Mouse (Mus musculus): ENCODE results near the gene Flt3l.

Flt3l gene

DNA sequence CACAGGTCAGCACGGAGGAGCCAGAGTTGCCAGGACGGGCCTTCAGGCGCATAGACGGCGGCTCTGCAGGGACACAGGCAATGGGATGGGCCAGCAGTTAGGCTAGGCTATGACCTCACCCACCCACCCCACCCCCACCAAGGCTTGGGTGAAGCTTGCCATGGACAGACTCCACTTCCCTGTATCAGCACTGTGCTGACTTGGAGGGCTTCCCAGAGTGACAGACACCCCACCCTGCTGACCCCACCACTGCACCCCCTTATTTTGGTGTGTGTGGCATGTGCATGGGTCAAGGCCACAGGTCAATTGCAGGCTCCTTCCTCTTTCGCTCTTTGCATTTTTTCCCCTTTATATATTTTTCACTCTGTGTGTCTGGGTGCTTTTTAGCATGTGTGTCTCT is 40.9 kb downstream of the Flt3l start:
- DNase-seq (ENCODE audit: low spot score) = no peak

DNA sequence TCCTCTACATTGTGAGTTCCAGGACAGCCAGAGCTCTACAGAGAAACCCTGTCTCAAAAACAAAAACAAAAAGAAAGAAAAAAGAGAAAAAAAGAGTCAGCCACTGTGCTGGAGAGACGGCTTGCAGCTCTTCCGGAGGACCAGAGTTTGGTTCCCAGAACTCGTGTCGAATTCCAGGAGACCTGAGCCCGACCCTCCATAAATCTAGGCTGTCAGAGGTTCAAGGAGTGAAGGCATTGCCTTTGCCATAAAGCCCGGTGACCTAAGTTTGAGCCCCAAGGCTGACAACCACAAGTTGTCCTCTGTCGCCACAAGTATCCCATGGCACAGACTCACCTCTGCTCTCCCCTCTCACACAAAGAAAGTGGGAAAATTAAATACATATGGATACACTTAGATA is 42.1 kb downstream of the Flt3l start:
- no peak for DNase-seq (ENCODE audit: low spot score)

DNA sequence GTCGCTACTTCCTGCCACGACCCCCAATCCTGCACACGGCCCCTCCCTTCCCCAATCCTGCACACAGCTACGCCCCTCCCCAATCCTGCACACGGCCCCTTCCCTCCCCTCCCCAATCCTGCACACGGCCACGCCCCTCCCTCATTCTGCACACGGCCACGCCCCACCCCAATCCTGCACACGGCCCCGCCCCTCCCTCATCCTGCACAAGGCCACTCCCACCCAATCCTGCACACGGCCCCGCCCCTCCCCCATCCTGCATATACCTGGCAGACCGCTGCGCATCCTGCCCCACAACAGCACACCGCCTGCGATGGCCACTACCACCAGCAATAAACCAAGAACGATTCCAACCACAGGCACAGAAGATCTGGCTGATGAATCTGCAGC is 42.7 kb downstream of the Flt3l start:
- no peak for DNase-seq (ENCODE audit: low spot score)

DNA sequence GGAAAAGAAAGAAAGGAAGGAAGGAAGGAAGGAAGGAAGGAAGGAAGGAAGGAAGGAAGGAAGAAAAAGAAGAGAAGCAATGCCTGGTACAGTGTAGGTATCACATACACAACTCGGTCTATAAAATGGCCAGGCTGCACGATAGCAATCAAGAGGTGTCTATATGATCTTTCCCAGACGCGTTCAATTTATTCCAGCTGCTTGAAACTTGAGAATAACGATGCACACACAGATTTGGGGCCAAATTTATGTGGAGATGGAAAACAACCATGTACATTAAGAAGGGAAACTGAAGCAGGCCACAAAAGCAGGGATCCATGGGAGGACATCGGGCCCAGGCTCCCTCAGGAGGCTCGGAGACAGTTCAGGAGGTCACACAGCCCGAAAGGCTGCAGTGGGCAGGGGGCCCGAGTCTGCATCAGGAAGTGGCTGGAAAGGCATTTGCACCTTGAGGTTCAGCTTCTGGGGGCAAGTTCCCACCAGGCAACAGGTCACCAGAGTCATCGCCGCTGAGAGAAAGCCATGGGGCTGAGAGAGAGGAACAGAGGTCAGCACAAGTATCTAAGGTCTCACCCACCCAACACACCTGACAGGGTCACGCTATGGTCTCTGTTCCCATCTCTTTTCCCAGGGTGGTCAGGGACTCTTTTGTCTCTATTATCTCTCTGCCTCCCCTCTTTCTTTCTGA is 43.3 kb downstream of the Flt3l start:
- DNase-seq (ENCODE audit: low spot score) = no peak

DNA sequence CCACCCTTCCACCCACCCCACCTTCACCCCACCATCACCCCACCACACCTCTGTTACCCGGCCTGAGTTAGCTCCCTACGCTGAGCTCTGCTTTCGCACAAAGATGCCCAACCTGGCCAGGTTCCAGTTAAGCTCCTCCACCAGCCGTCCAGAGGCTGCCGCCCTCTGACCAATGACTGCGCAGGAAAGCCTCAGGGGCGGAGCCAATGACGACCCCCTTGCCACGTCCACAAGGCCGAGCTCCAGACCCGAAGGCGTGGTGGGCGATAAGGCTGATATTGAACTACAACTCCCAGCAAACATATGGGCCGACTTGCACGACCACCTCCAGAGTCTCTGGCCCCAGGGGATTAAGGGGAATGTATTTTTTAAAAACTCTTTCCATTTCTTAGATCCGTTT is 44.2 kb downstream of the Flt3l start, which contains the start of gene Rcn3:
Gene Rcn3 (minus strand): TSS at position 174 of the 400 bp plus-strand sequence.
- DNase-seq (ENCODE audit: low spot score) = peak; percentile 90

DNA sequence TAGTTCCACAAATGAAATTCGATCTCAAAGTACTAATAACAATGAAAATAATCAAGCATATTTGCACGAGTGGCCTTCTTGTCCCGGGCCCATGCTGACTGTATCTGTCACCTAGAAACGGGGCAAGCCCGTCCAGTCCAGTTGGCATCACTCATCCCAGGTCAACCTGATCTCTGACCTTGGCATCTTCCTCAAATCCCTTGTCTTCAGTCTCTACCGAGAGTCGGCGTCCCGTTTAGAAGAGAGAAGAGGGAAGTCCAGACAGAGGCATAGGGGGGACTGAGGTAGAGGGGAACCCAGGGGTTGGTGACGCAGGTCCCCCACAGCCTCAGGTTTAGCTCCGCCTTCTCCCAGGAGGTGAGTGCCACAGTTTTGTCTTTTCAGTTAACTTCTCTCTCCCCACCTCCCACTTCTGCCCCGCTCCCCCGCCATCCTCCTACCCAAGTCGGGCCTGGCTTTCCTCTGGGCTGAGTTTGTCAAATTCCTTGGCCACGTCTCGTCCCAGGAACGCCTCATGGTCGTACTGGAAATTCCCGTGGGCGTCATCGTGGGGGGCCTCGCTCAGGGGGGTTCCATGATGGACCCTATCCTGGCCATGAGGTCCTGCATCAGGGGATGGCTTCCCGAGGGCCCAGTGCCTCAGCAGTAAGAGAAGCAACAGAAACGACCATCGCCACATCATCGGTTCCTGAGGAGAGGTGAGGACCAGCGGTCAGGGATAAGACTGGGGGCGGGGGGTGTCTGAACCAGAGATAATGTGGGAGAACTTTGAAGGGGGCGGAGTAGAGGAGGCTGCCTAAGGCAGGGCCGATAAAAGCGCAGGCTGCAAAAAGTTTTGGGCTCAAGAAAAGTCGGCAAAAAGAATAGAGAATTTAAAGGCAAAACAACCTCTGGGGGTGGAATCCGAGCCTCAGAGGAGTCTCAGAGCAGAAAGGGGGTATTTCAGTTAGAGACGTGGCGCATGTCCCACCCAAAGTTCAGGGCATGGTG is 44.9 kb downstream of the Flt3l start:
- peak; percentile 45 for DNase-seq (ENCODE audit: low spot score)

DNA sequence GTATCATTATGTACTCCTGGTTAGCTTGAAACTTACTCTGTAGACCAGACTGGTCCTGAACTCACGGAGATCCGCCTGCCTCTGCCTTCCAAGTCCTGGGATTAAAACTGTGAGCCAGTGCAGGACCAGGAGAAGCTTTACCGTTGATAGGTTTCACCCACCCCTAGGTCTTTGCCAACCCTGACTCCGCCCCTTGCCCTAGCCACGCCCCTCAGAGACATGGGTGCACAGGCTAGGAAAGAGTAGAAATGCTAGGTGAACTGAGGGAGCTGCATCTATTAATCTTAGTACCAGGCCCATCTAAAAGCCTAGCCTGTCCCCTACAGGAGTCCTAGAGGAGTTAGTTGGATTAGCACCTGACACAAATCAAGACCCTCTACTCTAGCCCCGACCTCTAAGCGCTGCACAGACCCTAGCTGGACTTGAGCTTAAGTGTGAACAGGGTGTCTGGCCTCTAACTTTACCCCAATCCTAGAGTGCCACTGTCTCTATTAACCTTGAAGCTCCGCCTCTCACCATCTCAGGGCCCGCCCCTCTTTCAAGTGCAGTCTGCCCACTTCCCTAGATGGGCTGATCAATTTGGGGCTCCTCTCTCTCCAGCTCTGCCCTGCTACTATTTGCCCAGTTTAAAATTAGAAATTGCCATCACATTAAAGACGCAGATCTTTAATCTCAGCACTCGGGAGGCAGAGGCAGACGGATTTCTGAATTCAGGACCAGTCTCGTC is 45.8 kb downstream of the Flt3l start:
- no peak for DNase-seq (ENCODE audit: low spot score)

DNA sequence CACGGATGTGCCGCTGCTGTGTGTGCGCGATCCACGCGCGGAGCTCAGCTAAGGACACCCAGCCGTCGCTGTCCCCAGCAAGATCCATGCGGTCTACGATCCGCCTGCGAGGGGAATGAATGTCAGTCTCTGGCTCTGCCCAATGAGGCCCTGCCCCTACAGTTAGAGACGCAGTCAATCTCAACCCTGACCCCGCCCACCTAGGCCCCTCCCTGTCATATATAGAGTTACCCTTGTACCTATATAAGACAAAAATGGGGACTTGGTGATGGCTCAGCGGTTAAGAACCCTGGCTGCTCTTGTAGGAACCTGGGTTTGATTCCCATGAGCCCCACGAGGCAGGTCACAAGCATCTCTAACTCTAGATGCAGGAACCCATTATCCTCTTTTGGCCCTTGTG is 47.6 kb downstream of the Flt3l start:
- DNase-seq (ENCODE audit: low spot score) = no peak

DNA sequence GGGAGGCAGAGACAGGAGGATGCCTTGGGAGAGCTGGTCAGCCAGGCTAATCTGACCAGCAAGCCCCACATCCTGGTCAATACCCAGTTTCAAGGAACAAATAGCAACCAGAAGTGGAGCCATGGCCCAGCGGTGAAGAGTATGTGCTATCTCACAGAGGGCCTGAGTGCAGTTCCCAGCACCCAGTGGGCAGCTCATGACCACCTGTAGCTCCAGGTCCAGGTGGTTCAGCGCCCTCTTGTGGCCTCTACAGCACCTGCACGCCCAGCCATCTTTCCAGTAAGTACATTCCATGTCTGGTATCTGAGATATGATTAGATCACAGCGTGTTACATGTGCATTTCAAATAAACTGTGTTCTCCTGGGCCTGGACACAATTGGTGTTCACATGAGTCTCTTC is 50.1 kb downstream of the Flt3l start:
- DNase-seq (ENCODE audit: low spot score) = no peak

DNA sequence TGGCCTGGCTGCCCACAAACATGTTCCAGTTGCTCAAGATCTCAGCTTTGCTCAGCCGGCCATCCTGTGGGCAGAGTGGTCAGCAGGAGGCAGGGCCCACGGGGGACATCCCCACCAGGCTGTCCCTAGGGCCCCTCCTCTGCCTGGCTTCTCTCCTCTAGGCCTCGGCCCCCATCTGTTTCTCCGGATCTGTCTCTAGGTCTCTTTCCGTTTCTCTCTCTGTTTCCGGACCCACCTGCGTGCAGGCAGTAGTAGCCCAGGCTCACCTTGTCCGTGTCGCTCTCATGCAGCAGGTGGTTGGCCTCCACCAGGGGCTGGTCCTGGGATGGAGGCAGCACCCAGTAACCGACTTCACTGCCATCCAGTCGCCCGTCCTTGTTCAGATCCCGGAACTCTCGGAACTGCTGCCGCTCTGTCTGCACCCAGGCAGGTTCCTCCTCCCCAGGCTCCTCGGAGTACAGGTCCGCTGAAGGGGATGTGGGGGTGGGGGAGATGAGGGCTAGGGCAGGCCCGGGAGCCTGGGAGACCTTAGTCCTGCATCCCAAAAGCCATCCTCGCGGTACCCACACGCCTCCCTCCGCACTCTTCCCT is 52.8 kb downstream of the Flt3l start:
- DNase-seq (ENCODE audit: low spot score) = no peak

DNA sequence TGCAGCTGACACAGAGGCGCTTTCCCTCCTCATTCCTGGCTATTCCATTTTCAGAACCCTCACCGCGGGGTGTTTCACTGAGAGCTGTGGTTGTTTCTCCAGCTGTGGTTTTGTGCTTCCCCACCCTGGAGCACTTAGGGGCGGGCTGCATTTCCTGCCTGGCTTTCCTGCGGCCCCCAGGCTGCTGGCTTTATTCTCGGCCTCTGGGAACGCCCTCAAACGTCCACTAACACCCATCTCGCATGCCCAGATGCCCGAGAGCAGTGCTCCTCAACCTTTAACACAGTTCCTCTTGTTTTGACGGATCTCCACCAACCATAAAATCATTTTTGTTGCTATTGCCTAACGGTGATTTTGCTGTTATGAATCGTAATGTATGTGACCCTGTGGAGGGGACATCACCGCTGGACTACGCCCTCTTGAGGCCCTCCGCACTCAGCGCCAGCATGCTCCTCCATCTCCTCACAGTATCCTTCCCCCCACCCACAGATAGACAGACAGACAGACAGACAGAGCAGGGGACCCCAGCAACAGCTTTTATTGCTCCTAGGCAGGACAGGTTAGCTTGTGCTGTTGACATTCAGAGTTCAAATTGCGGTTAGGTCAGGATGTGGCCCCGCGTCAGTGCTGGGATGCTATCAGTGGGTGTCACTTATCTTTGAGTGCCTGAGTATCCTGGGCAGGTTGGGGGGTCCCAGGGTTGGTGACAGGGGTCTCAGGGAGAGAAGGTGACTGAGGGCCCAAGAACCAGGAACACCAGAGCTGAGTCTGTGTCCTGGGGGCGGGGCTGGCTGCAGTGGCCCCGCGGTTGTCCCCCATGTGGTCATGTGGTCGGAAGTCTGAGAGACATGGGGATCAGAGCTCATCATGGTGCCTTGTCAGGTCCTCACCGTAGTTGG is 53.6 kb downstream of the Flt3l start:
- no peak for DNase-seq (ENCODE audit: low spot score)

DNA sequence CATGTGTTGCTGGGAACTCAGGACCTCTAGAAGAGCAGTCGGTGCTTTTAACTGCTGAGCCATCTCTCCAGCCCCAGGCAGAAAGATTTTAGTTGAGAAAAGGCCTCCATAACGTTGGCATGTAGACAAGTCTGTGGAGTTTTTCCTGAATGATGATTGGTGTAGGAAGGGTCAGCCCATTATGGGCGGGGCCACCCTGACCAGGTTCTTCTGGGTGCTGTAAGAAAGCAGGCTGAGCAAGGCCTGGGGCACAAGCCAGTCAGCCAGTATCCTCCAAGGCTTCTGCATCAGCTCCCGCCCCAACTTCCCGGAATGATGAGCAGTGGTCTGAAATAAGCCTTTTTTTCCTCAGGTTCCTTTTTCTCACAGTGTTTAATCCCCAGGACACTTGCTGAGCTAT is 55.2 kb downstream of the Flt3l start:
- no peak for DNase-seq (ENCODE audit: low spot score)

DNA sequence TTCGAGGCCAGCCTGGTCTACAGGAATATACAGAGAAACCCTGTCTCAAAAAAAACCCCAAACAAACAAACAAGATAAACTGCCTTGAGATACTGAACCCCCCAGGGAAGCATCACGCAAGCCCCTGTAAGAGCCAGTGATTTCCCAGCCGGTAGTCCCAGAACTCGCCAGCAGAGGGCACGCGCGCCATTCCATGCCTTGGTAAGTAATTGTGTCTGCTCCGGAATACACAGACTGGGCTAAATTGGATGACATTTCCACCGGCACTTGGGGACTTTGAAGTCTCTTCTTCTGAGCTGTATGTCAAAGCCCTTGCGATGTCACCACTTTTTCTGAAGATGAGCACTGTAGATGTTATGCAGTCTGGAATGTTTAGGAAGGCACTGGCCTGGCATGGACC is 56.4 kb downstream of the Flt3l start:
- DNase-seq (ENCODE audit: low spot score) = peak; percentile 87
